Mouse (Mus musculus): Measurements from ENCODE around the gene Hnrnpu.

DNA sequence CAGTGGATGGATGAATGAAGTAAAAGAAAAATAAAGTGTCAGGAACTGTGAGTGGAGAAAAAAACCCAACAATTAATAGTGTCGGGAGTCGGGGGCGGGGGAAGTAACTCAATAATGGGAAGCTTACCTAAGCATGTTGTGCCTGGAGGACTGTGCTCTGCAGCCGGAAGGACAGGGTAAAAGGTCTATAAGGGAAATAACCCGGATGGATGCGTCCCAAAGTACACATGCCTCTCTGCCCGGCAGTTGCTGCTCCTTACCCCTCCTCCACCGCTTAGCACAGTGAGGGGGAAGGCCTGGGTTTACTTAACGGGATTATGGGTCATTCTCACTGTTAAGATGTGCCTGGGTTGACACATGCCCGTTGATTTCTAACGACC is 31.7 kb upstream of the Hnrnpu start:
- TF ChIP-seq CTCF (IDR thresholded peaks at IDR 0.05; ENCODE audit: control insufficient read depth, insufficient read depth, insufficient replicate concordance, low read depth, low read length) (no peak), POLR2A (IDR thresholded peaks at IDR 0.05; ENCODE audit: control insufficient read depth, low read depth, low read length) (no peak)

Measured in testis, adult 2 months (tissue).